Mouse (Mus musculus): Measurements from ENCODE around the gene Pcbp3.

The Pcbp3 gene

GRCm38 (mm10) chr10:76729631-76730620 lies 231.8 kb downstream of the Pcbp3 start:
- no peak for DNase-seq

GRCm38 (mm10) chr10:76728369-76728768 lies 233.3 kb downstream of the Pcbp3 start:
- peak; percentile 18 for DNase-seq

GRCm38 (mm10) chr10:76727301-76727700 lies 234.4 kb downstream of the Pcbp3 start:
- DNase-seq = no peak

- no peak for DNase-seq
Observed at GRCm38 (mm10) chr10:76726866-76727265, 234.8 kb downstream of the Pcbp3 start.

GRCm38 (mm10) chr10:76725682-76726285 lies 235.9 kb downstream of the Pcbp3 start, which contains the start of gene Col6a1:
Col6a1 (minus strand) TSS chr10:76726168.
- no peak for DNase-seq

GRCm38 (mm10) chr10:76725097-76725496 lies 236.6 kb downstream of the Pcbp3 start:
- DNase-seq = no peak

- no peak for DNase-seq
Observed at GRCm38 (mm10) chr10:76724231-76724736, 237.4 kb downstream of the Pcbp3 start.

GRCm38 (mm10) chr10:76722751-76723450 lies 238.8 kb downstream of the Pcbp3 start:
- no peak for DNase-seq

GRCm38 (mm10) chr10:76721746-76722145 lies 239.9 kb downstream of the Pcbp3 start:
- no peak for DNase-seq

- no peak for DNase-seq
Observed at GRCm38 (mm10) chr10:76721216-76721615, 240.5 kb downstream of the Pcbp3 start.

- DNase-seq = no peak
Observed at GRCm38 (mm10) chr10:76717631-76718030, 244.1 kb downstream of the Pcbp3 start.

- DNase-seq = no peak
Observed at GRCm38 (mm10) chr10:76717026-76717425, 244.7 kb downstream of the Pcbp3 start.

- DNase-seq = no peak
Observed at GRCm38 (mm10) chr10:76714303-76714702, 247.4 kb downstream of the Pcbp3 start.

- no peak for DNase-seq
Observed at GRCm38 (mm10) chr10:76712500-76712899, 249.2 kb downstream of the Pcbp3 start.
